Mouse (Mus musculus) bone marrow macrophage, adult 2 months (primary cell): ENCODE measurements around the gene Nat10.

Experiments used
- CTCF ChIP-seq: IDR thresholded peaks from 2 replicates; pipeline ENCODE4 v1.5.1; 2012; ENCODE audit warnings: low read depth, mild to moderate bottlenecking, low read length, moderate library complexity
- POLR2A ChIP-seq: IDR thresholded peaks from 2 replicates; pipeline ENCODE4 v1.6.1; 2012; ENCODE audit warnings: mild to moderate bottlenecking, low read depth, low read length, borderline replicate concordance

DNA sequence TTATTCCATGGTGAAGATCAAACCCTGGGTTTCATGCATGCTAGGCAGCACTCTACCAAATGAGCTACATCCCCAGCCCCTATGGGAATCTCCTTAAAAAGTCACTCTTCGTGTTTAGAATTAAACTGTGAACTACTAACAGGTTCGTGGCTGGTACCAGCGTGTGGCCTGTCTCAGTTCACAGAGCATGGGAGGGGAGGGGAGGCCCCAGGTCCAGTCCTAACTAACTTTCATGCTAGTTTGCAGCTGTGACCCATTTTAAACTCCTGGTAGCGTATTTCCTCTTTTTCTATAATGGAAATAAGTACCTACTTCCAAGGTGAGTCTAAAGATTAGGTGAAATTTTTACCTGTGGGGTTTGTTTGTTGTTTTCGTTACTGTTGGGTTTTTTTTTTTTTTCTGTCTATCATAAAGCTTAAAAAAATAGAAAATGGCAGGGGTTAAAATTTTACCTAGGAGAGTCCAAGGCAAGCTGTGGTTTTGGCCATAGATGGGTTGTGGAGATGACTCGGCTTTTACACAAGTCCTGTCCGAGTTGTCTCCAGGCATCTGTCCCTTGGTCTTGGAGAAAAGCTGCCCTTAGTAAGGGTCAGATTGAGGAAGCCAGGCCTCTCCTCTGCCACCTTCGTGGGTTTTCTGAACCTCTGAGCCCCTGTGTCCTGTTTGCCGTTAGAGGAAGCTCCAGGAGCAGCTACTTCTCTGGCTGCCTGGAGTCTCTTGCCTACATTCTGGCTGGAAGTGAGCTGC is 80.5 kb downstream of the Nat10 start:
- TF ChIP-seq CTCF (no peak), POLR2A (no peak)
